In the genomic region with DNA sequence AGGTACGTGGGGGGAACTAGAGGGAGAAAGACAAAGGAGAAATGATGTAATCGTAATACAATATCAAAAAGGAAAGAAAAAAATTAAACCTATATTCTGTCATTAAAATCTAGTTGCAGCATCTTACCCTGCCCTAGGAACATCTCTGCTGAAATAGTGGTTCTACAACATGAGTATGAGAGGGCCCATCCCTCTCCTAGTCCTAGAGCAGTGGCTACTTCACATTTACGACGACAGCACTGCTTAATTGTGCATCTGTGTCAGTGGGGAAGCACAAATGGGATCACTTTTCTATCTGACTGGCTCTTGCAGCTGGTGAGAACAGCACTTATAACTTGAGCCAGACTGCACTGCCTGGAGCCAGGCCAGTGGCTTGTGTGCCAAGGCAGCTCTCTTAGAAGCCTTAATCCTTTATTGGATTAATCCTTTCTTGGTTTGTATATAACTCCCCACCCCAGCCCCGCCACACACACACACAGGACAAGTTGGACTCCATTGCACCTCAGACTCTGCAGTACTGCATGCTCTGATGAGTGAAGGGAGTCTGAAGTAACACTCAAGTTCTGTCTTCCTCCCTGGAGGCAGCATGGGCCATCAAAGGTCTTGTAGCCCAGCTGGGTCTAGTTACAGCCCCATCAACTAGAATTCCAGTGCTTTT, we compare ENCODE assay signal across 8 mouse cellular contexts. TPM values are rescaled to one million over a fixed set of nuclear protein-coding genes. Genes with fewer than 3 reads are reported as not detected.
A peak's percentile ranks its signal among the peaks of the same experiment; 100 is the strongest.
DNase-seq lines count a peak whose midpoint lies in the region; ATAC-seq and TF ChIP-seq lines count a peak whose summit lies in the region.

No protein-coding gene starts in this region.

- no peaks in the 10 kb centered on the region for H3K36me3 ChIP-seq in hindbrain, postnatal 0 days (ENCODE audit: insufficient read depth, low read length)
- 0 out of 2 replicates have a peak, but pooled peaks cover 3% of the 10 kb centered on the region for H3K36me3 ChIP-seq in midbrain, postnatal 0 days (ENCODE audit: insufficient read depth, low read length)
- 0 out of 2 replicates have a peak, but pooled peaks cover 5% of the 10 kb centered on the region for H3K36me3 ChIP-seq in thymus, adult 2 months (ENCODE audit: control insufficient read depth, insufficient read depth, low read length)

- H3K27me3 ChIP-seq in hindbrain, postnatal 0 days (ENCODE audit: insufficient read depth, low read length), result no peaks in the 10 kb centered on the region
- no peaks in the 10 kb centered on the region for H3K27me3 ChIP-seq in midbrain, postnatal 0 days (ENCODE audit: insufficient read depth, low read length)
- no peaks in the 10 kb centered on the region for H3K27me3 ChIP-seq in thymus, adult 2 months (ENCODE audit: control insufficient read depth, insufficient read depth, low read length)

- no peaks in the 10 kb centered on the region for H3K9me3 ChIP-seq in hindbrain, postnatal 0 days (ENCODE audit: low read length)
- no peaks in the 10 kb centered on the region for H3K9me3 ChIP-seq in midbrain, postnatal 0 days (ENCODE audit: low read length)

- H3K4me3 ChIP-seq in hindbrain, postnatal 0 days (ENCODE audit: low read length), result no peak overlapping the region
- no peak overlapping the region for H3K4me3 ChIP-seq in midbrain, postnatal 0 days (ENCODE audit: low read depth, low read length)
- H3K4me3 ChIP-seq in thymus, adult 2 months (ENCODE audit: control insufficient read depth, insufficient read depth, low read length), result no peak overlapping the region

- 45% methylated on average over 5 of the region's 5 CpGs for WGBS in hindbrain, postnatal 0 days
- WGBS in midbrain, postnatal 0 days, result 44% methylated on average over 5 of the region's 5 CpGs
- WGBS in thymus, adult 2 months, result 87% methylated on average over 5 of the region's 5 CpGs

- H3K4me2 ChIP-seq in hindbrain, postnatal 0 days (ENCODE audit: low read depth, low read length), result no peak overlapping the region
- H3K4me2 ChIP-seq in midbrain, postnatal 0 days (ENCODE audit: low read depth, low read length, poor library complexity, severe bottlenecking), result no peak overlapping the region

- H3K4me1 ChIP-seq in hindbrain, postnatal 0 days (ENCODE audit: insufficient read depth, low read length), result peaks cover 7% of the 10 kb centered on the region; the same call in 1 of the 2 replicates
- no peaks in the 10 kb centered on the region for H3K4me1 ChIP-seq in midbrain, postnatal 0 days (ENCODE audit: insufficient read depth, low read length)
- no peaks in the 10 kb centered on the region for H3K4me1 ChIP-seq in thymus, adult 2 months (replicated peaks; ENCODE audit: control insufficient read depth, insufficient read depth, low read length)

- peak; percentile 85 for ATAC-seq in hindbrain, postnatal 0 days
- ATAC-seq in midbrain, postnatal 0 days (ENCODE audit: low FRiP score), result peak; percentile 58; the same call in 1 of the 2 replicates

- no peak overlapping the region for H3K9ac ChIP-seq in hindbrain, postnatal 0 days (replicated peaks; ENCODE audit: low read length)
- H3K9ac ChIP-seq in midbrain, postnatal 0 days (replicated peaks; ENCODE audit: low read length, poor library complexity, severe bottlenecking), result no peak overlapping the region

- TF ChIP-seq POLR2A in thymus, adult 2 months (IDR thresholded peaks at IDR 0.05; ENCODE audit: control insufficient read depth, extremely low read depth, insufficient read depth, low read length, poor library complexity), result no peak

- peak overlapping the region; percentile 8; the same call in 1 of the 2 replicates for H3K27ac ChIP-seq in hindbrain, postnatal 0 days
- H3K27ac ChIP-seq in midbrain, postnatal 0 days (ENCODE audit: low read depth, low read length), result peak overlapping the region; percentile 26
- H3K27ac ChIP-seq in thymus, adult 2 months (ENCODE audit: control insufficient read depth, insufficient read depth, low read length), result no peak overlapping the region

- no peak for TF ChIP-seq CTCF in hindbrain, postnatal 0 days (IDR thresholded peaks at IDR 0.05; ENCODE audit: low read depth)
- no peak for TF ChIP-seq CTCF in midbrain, postnatal 0 days (IDR thresholded peaks at IDR 0.05)
- no peak for TF ChIP-seq CTCF in thymus, adult 2 months (IDR thresholded peaks at IDR 0.05; ENCODE audit: borderline replicate concordance, control insufficient read depth, extremely low read depth, insufficient read depth, low read length, poor library complexity)

- peak; percentile 80 for DNase-seq in brain, adult 2 months (ENCODE audit: low read depth, low spot score)
- DNase-seq in cerebellum, postnatal 4 days (ENCODE audit: low spot score in 2 of 2), result peak; percentile 32 to 69
- peak; percentile 82 for DNase-seq in gastrocnemius, postnatal 10 days
- DNase-seq in hindbrain, postnatal 0 days (ENCODE audit: low spot score), result peak; percentile 88
- DNase-seq in left cerebral cortex, adult 9 months (ENCODE audit: low spot score in 2 of 2), result peak; percentile 25 to 61
- peak; percentile 91 for DNase-seq in midbrain, postnatal 0 days (ENCODE audit: low spot score)
- DNase-seq in urinary bladder, postnatal 4 days (ENCODE audit: low spot score in 2 of 2), result peak; percentile 63 to 71
- DNase-seq in thymus, adult 2 months, result no peak

RNA-seq across cellular contexts. Expression of a gene that starts 46.3 kb away (rescaled TPM):
- under 1 TPM; 0.14 to 0.20 TPM for total RNA-seq in gastrocnemius, postnatal 10 days (2021)
- 0.31 and 0.61 TPM in 2 replicates for total RNA-seq in hindbrain, postnatal 0 days (2014; rRNA removed)
- polyA plus RNA-seq in hindbrain, postnatal 0 days (2015; fragmentation: Nextera tagmentation; extraction: Ambion mirVana), result 0.48 TPM in 2 replicates
- total RNA-seq in midbrain, postnatal 0 days (2014; rRNA removed), result 1.1 TPM in 2 replicates
- polyA plus RNA-seq in midbrain, postnatal 0 days (2015; fragmentation: Nextera tagmentation; extraction: Ambion mirVana), result 0.70 and 0.80 TPM in 2 replicates
- polyA plus RNA-seq in thymus, adult 2 months (2012; rRNA removed), result 1.9 and 2.0 TPM in 2 replicates

RNA-seq across cellular contexts. Expression of a gene that starts 48.9 kb away (rescaled TPM):
- 10 to 100 TPM; 55.4 to 70.2 TPM for total RNA-seq in gastrocnemius, postnatal 10 days (2021)
- total RNA-seq in hindbrain, postnatal 0 days (2014; rRNA removed), result 34.3 and 46.5 TPM in 2 replicates
- 60.8 and 73.8 TPM in 2 replicates for polyA plus RNA-seq in hindbrain, postnatal 0 days (2015; fragmentation: Nextera tagmentation; extraction: Ambion mirVana)
- 49.2 and 49.7 TPM in 2 replicates for total RNA-seq in midbrain, postnatal 0 days (2014; rRNA removed)
- 68.0 and 81.6 TPM in 2 replicates for polyA plus RNA-seq in midbrain, postnatal 0 days (2015; fragmentation: Nextera tagmentation; extraction: Ambion mirVana)
- polyA plus RNA-seq in thymus, adult 2 months (2012; rRNA removed), result 107 and 136 TPM in 2 replicates
